Mouse (Mus musculus): ENCODE data around the gene 4933430I17Rik. TPM values are rescaled to one million over a fixed set of nuclear protein-coding genes. Genes with fewer than 3 reads are reported as not detected.

4933430I17Rik gene
- polyA plus RNA-seq, 1 experiment = 1.3 TPM

DNA sequence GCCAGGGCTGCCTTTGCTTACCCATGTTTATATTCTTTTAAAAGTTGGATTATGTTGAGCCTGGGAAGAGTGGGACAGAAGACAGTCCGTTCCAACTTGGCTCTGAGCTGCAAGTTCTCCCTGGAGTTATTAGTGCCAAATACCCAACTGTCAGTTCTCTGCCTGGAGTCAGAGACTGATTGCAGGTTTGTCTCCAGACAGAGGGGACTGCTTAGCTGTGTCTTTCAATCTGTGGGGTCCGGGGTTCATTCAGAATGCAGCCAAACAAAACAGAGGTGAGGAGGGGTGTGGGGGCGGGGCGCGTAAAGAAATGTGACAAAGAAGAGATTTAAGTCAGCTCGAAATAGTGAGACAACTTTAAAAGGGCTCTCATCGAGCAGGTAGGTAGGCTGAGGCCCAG lies 23.6 kb upstream of the 4933430I17Rik start:
- Histone ChIP-seq H3K4me1 (ENCODE audit: control insufficient read depth, insufficient read depth, low read length) (no peaks in the 10 kb centered on the region), H3K9ac (ENCODE audit: low read depth, poor library complexity, severe bottlenecking) (peak overlapping the region; percentile 32), H3K4me3 (ENCODE audit: low read depth, low read length) (peak overlapping the region; percentile 74), H3K27ac (ENCODE audit: insufficient read depth, low read length) (no peak overlapping the region), H3K27me3 (ENCODE audit: control insufficient read depth, insufficient read depth, low read length, poor library complexity, severe bottlenecking) (no peaks in the 10 kb centered on the region), H3K36me3 (ENCODE audit: control insufficient read depth, insufficient read depth, low read length, poor library complexity, severe bottlenecking) (no peaks in the 10 kb centered on the region), H3K9me3 (replicated peaks; ENCODE audit: control insufficient read depth, insufficient read depth, low read length, poor library complexity, severe bottlenecking) (no peaks in the 10 kb centered on the region)
- TF ChIP-seq CTCF (IDR thresholded peaks at IDR 0.05; ENCODE audit: low read depth, low read length) = no peak
- TF ChIP-seq EP300 (IDR thresholded peaks at IDR 0.05; ENCODE audit: insufficient read depth, low read depth, low read length) = no peak
- no peak for TF ChIP-seq POLR2A (IDR thresholded peaks at IDR 0.05; ENCODE audit: insufficient read depth, low read length)

DNA sequence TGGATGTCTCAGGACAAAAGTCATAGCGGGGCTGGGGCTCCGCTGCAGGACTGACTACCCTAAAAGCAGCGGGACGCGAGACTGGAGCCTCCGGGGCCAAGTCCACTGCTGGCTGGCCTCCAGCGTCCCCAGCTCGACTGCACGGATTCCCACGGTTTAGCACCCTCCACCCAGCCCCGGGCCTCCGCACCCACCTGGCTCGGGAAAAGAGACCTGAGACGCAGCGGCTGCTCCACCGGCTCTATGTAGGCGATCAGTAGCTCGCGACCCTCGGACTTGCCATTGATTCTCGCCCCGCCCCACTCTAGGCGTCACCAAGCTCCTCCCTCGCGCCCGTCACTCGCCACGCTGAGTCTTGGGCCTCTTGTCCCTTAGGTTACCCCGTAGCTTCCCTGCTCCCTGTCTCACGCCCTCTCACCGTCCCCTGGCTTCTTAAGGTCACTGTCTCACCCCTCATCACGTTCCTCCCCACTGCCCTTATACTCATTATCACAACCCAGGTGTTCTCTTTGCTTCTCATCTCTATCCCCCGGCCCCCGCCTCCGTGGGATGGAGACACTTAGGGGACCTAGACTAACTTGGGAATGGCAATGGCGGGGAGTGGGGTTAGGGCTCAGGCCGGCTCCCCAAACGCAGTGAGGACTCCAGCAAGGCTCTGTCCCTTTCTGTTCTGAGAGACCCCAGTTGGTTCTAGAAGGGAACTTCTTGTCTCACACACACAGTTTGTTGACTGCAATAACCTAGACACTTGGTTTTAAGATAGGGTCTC lies 23.0 kb upstream of the 4933430I17Rik start:
- Histone ChIP-seq H3K4me3 (ENCODE audit: low read depth, low read length) (peak overlapping the region; percentile 74), H3K9ac (ENCODE audit: low read depth, poor library complexity, severe bottlenecking) (peak overlapping the region; percentile 32), H3K4me1 (ENCODE audit: control insufficient read depth, insufficient read depth, low read length) (no peaks in the 10 kb centered on the region), H3K36me3 (ENCODE audit: control insufficient read depth, insufficient read depth, low read length, poor library complexity, severe bottlenecking) (no peaks in the 10 kb centered on the region), H3K27me3 (ENCODE audit: control insufficient read depth, insufficient read depth, low read length, poor library complexity, severe bottlenecking) (no peaks in the 10 kb centered on the region), H3K27ac (ENCODE audit: insufficient read depth, low read length) (no peak overlapping the region), H3K9me3 (replicated peaks; ENCODE audit: control insufficient read depth, insufficient read depth, low read length, poor library complexity, severe bottlenecking) (no peaks in the 10 kb centered on the region)
- TF ChIP-seq EP300 (IDR thresholded peaks at IDR 0.05; ENCODE audit: insufficient read depth, low read depth, low read length) = peak; percentile 52; the same call in 1 of the 2 replicates
- no peak for TF ChIP-seq CTCF (IDR thresholded peaks at IDR 0.05; ENCODE audit: low read depth, low read length)

DNA sequence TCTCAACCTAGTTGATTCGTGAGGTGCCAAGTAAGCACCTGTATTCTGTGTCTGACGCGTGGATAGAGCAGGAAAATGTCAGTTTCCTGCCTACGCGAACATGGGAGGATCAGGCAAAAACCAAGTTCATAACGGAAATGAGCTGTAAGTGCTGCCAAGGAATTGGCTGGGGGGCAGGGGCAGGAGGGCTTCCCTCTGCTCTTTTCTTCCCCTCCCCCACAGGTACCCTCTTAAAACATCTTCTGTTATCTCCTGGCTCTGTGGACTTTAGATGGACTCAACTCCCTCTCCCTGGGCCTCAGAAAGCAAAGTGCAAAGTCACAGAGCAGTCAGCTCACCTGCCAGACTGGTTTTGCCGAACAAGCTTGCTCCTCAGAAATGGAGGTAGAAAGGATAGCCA lies 22.2 kb upstream of the 4933430I17Rik start:
- H3K9ac ChIP-seq (ENCODE audit: low read depth, poor library complexity, severe bottlenecking) = no peak overlapping the region
- no peak overlapping the region for H3K27ac ChIP-seq (ENCODE audit: insufficient read depth, low read length)
- no peak for TF ChIP-seq POLR2A (IDR thresholded peaks at IDR 0.05; ENCODE audit: insufficient read depth, low read length)
- no peak for TF ChIP-seq CTCF (IDR thresholded peaks at IDR 0.05; ENCODE audit: low read depth, low read length)
- TF ChIP-seq EP300 (IDR thresholded peaks at IDR 0.05; ENCODE audit: insufficient read depth, low read depth, low read length) = no peak
- no peaks in the 10 kb centered on the region for H3K4me1 ChIP-seq (ENCODE audit: control insufficient read depth, insufficient read depth, low read length)
- no peaks in the 10 kb centered on the region for H3K36me3 ChIP-seq (ENCODE audit: control insufficient read depth, insufficient read depth, low read length, poor library complexity, severe bottlenecking)
- H3K9me3 ChIP-seq (replicated peaks; ENCODE audit: control insufficient read depth, insufficient read depth, low read length, poor library complexity, severe bottlenecking) = no peaks in the 10 kb centered on the region
- no peak overlapping the region for H3K4me3 ChIP-seq (ENCODE audit: low read depth, low read length)
- no peaks in the 10 kb centered on the region for H3K27me3 ChIP-seq (ENCODE audit: control insufficient read depth, insufficient read depth, low read length, poor library complexity, severe bottlenecking)

DNA sequence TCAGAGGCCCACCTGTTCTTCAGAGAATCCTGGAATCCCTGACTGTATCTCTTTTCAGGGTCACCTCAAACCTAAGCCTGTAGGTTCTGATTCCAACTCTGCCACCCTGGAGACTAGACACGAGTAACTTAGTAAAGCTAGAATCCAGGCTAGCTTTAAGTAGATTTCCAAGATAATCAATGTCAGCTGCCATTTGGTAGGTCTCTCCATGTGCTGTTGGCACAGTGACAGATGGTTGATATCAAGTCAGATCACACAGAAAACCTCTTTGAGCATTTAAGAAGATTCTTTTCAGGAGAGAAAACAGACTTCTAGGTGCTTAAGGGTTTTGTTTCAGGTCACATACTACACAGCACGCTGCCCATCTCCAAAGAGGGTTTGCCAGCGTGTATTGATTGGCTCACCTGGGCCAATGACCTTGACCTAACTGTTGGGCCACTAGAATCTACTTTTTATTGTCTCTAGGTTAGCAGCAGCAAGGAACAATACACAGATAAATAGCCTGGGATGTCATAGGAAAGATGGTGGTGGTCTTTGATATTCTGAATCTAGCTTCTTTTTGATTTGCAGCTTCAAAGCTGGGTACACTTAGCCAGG lies 21.7 kb upstream of the 4933430I17Rik start, which contains the start of gene Hdhd3:
TSS of gene Hdhd3 (minus strand) at position 94 of the 597 bp plus-strand sequence.
- Histone ChIP-seq H3K4me1 (ENCODE audit: control insufficient read depth, insufficient read depth, low read length) (no peaks in the 10 kb centered on the region), H3K27me3 (ENCODE audit: control insufficient read depth, insufficient read depth, low read length, poor library complexity, severe bottlenecking) (no peaks in the 10 kb centered on the region), H3K36me3 (ENCODE audit: control insufficient read depth, insufficient read depth, low read length, poor library complexity, severe bottlenecking) (no peaks in the 10 kb centered on the region; the same call in 1 of the 2 replicates), H3K4me3 (ENCODE audit: low read depth, low read length) (peak within 1 kb of the TSS; percentile 74), H3K27ac (ENCODE audit: insufficient read depth, low read length) (no peak within 1 kb of the TSS), H3K9me3 (replicated peaks; ENCODE audit: control insufficient read depth, insufficient read depth, low read length, poor library complexity, severe bottlenecking) (no peaks in the 10 kb centered on the region), H3K9ac (ENCODE audit: low read depth, poor library complexity, severe bottlenecking) (peak within 1 kb of the TSS; percentile 32)
- TF ChIP-seq POLR2A (IDR thresholded peaks at IDR 0.05; ENCODE audit: insufficient read depth, low read length) (no peak), EP300 (IDR thresholded peaks at IDR 0.05; ENCODE audit: insufficient read depth, low read depth, low read length) (no peak), CTCF (IDR thresholded peaks at IDR 0.05; ENCODE audit: low read depth, low read length) (no peak)

DNA sequence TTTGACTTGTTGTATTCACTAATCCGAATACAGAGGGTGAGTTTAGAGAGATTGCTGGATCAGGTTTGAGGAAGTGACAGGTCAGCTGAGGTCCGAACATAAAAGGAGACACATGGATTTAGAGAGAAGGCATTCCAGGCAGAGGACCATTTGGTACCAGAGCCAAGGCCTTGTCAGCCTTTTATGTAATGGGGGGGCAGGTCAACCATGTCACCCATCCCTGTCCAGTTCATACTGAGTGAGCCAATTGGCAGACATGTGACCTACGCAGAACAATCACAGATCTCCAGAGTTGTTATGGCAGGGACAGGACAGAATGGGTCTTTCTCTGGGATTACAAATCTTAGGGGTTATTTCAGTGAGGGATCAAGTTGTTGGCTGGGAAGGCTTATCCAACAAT lies 19.2 kb upstream of the 4933430I17Rik start:
- no peaks in the 10 kb centered on the region for H3K27me3 ChIP-seq (ENCODE audit: control insufficient read depth, insufficient read depth, low read length, poor library complexity, severe bottlenecking)
- TF ChIP-seq CTCF (IDR thresholded peaks at IDR 0.05; ENCODE audit: low read depth, low read length) (no peak), POLR2A (IDR thresholded peaks at IDR 0.05; ENCODE audit: insufficient read depth, low read length) (no peak), EP300 (IDR thresholded peaks at IDR 0.05; ENCODE audit: insufficient read depth, low read depth, low read length) (no peak)
- H3K36me3 ChIP-seq (ENCODE audit: control insufficient read depth, insufficient read depth, low read length, poor library complexity, severe bottlenecking) = peaks cover 4% of the 10 kb centered on the region
- no peak overlapping the region for H3K9ac ChIP-seq (ENCODE audit: low read depth, poor library complexity, severe bottlenecking)
- no peaks in the 10 kb centered on the region for H3K4me1 ChIP-seq (ENCODE audit: control insufficient read depth, insufficient read depth, low read length)
- no peak overlapping the region for H3K4me3 ChIP-seq (ENCODE audit: low read depth, low read length)
- H3K9me3 ChIP-seq (replicated peaks; ENCODE audit: control insufficient read depth, insufficient read depth, low read length, poor library complexity, severe bottlenecking) = no peaks in the 10 kb centered on the region
- H3K27ac ChIP-seq (ENCODE audit: insufficient read depth, low read length) = no peak overlapping the region

DNA sequence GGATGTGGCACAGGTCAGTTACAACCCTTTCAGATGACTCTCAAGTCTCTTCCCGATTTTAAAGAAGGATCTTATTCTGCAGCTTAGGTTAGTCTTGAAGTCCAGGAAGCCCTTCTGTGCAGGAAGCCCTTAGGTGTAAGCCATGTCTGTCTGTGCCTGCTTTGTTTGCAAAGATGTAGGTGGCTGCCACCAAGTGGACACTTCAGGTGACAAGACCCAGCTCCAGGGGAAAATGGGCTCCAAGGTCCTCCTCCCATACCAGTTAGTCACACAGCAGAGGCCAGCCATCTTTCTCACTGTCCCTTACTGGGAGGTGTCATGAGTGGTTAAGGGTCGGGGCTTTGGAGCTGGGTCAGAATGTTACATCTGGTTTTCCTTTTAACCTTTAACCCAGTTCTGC lies 18.4 kb upstream of the 4933430I17Rik start:
- Histone ChIP-seq H3K9ac (ENCODE audit: low read depth, poor library complexity, severe bottlenecking) (no peak overlapping the region), H3K9me3 (replicated peaks; ENCODE audit: control insufficient read depth, insufficient read depth, low read length, poor library complexity, severe bottlenecking) (no peaks in the 10 kb centered on the region), H3K36me3 (ENCODE audit: control insufficient read depth, insufficient read depth, low read length, poor library complexity, severe bottlenecking) (peaks cover 4% of the 10 kb centered on the region), H3K4me3 (ENCODE audit: low read depth, low read length) (no peak overlapping the region), H3K27ac (ENCODE audit: insufficient read depth, low read length) (no peak overlapping the region), H3K4me1 (ENCODE audit: control insufficient read depth, insufficient read depth, low read length) (no peaks in the 10 kb centered on the region), H3K27me3 (ENCODE audit: control insufficient read depth, insufficient read depth, low read length, poor library complexity, severe bottlenecking) (no peaks in the 10 kb centered on the region)
- no peak for TF ChIP-seq EP300 (IDR thresholded peaks at IDR 0.05; ENCODE audit: insufficient read depth, low read depth, low read length)
- peak; percentile 61 for TF ChIP-seq CTCF (IDR thresholded peaks at IDR 0.05; ENCODE audit: low read depth, low read length)
